Mouse (Mus musculus) lung, postnatal 0 days (tissue): ENCODE data around the gene C3ar1.

ENCODE experiments used
- CTCF ChIP-seq: IDR thresholded peaks from 2 replicates; pipeline ENCODE4 v1.5.1; 2016; ENCODE audit warnings: antibody characterized with exemption, mild to moderate bottlenecking
- EP300 ChIP-seq: IDR thresholded peaks from 2 replicates; pipeline ENCODE4 v1.6.1; 2016; ENCODE audit warnings: antibody characterized with exemption, mild to moderate bottlenecking, control low read depth

GRCm38 (mm10) chr6:122820071-122820798 lies 35.7 kb downstream of the C3ar1 start:
- TF ChIP-seq CTCF (no peak), EP300 (no peak)
